Mouse (Mus musculus): ENCODE results near the gene Dnaaf2. TPM values are rescaled to one million over a fixed set of nuclear protein-coding genes. Genes with fewer than 3 reads are reported as not detected.
A peak's percentile ranks its signal among the peaks of the same experiment; 100 is the strongest.

Gene Dnaaf2
- total and polyA plus RNA-seq, 3 experiments: 0.50 to 0.94 (median 0.80) TPM

DNA sequence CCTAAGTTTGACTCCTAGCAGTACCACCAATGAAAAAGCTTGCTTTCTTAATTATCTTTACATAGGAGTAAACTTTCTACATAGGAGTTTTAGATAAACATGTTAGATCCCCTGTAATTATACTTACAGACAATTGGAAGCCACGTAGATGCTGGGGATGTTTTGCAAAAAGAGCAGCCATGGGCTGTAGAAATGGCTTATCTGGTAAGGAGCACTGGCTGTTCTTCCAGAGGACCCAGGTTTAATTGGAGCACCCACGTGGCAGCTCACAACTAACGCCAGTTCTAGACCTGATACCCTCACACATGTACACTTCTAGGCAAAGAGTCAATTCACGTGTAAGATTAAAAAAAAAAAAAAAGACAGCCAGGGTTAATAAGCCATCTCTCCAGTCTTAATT, 16.4 kb downstream of the Dnaaf2 start:
- Histone ChIP-seq H3K9ac (ENCODE audit: low read depth, low read length) (no peak overlapping the region), H3K4me3 (no peak overlapping the region), H3K36me3 (ENCODE audit: control insufficient read depth, insufficient read depth, low read length) (peaks cover 11% of the 10 kb centered on the region), H3K27ac (no peak overlapping the region), H3K27me3 (ENCODE audit: control insufficient read depth, insufficient read depth, low read length) (no peaks in the 10 kb centered on the region), H3K4me1 (ENCODE audit: control insufficient read depth, insufficient read depth, low read length) (peaks cover 4% of the 10 kb centered on the region), H3K79me2 (replicated peaks; ENCODE audit: control insufficient read depth, insufficient read depth, low read length) (no peaks in the 10 kb centered on the region)
- intact Hi-C loops (cut with DNase I): no loop called here
- 90% methylated on average over 4 of the region's 4 CpGs for WGBS
- no peak for DNase-seq
- no peak for TF ChIP-seq EP300 (IDR thresholded peaks at IDR 0.05; ENCODE audit: insufficient read depth, low read depth, low read length)
- TF ChIP-seq CTCF (IDR thresholded peaks at IDR 0.05): no peak
- TF ChIP-seq POLR2A (IDR thresholded peaks at IDR 0.05; ENCODE audit: insufficient read depth, low read depth, low read length): no peak

- no peak overlapping the region for H3K4me3 ChIP-seq
- H3K27ac ChIP-seq: no peak overlapping the region
- TF ChIP-seq EP300 (IDR thresholded peaks at IDR 0.05; ENCODE audit: insufficient read depth, low read depth, low read length) (no peak), CTCF (IDR thresholded peaks at IDR 0.05) (no peak), POLR2A (IDR thresholded peaks at IDR 0.05; ENCODE audit: insufficient read depth, low read depth, low read length) (no peak)
- H3K9ac ChIP-seq (ENCODE audit: low read depth, low read length): no peak overlapping the region
- 75% methylated on average over 12 of the region's 12 CpGs for WGBS
- peaks cover 2% of the 10 kb centered on the region for H3K36me3 ChIP-seq (ENCODE audit: control insufficient read depth, insufficient read depth, low read length)
- H3K27me3 ChIP-seq (ENCODE audit: control insufficient read depth, insufficient read depth, low read length): no peaks in the 10 kb centered on the region
- intact Hi-C loops (cut with DNase I): no loop called here
- no peaks in the 10 kb centered on the region for H3K79me2 ChIP-seq (replicated peaks; ENCODE audit: control insufficient read depth, insufficient read depth, low read length)
- no peaks in the 10 kb centered on the region for H3K4me1 ChIP-seq (ENCODE audit: control insufficient read depth, insufficient read depth, low read length)
- DNase-seq: no peak
Measured at GRCm38 (mm10) chr12:69179371-69179770, 18.9 kb downstream of the Dnaaf2 start.

- DNase-seq: no peak
- no peak overlapping the region for H3K4me3 ChIP-seq
- intact Hi-C loops (cut with DNase I): no loop called here
- TF ChIP-seq POLR2A (IDR thresholded peaks at IDR 0.05; ENCODE audit: insufficient read depth, low read depth, low read length) (no peak), CTCF (IDR thresholded peaks at IDR 0.05) (no peak), EP300 (IDR thresholded peaks at IDR 0.05; ENCODE audit: insufficient read depth, low read depth, low read length) (no peak)
- no peaks in the 10 kb centered on the region for H3K4me1 ChIP-seq (ENCODE audit: control insufficient read depth, insufficient read depth, low read length)
- peaks cover 2% of the 10 kb centered on the region for H3K36me3 ChIP-seq (ENCODE audit: control insufficient read depth, insufficient read depth, low read length)
- no peak overlapping the region for H3K9ac ChIP-seq (ENCODE audit: low read depth, low read length)
- no peaks in the 10 kb centered on the region for H3K27me3 ChIP-seq (ENCODE audit: control insufficient read depth, insufficient read depth, low read length)
- H3K79me2 ChIP-seq (replicated peaks; ENCODE audit: control insufficient read depth, insufficient read depth, low read length): no peaks in the 10 kb centered on the region
- H3K27ac ChIP-seq: no peak overlapping the region
- WGBS: 92% methylated on average over 3 of the region's 3 CpGs
Measured at GRCm38 (mm10) chr12:69177526-69177925, 20.7 kb downstream of the Dnaaf2 start.

DNA sequence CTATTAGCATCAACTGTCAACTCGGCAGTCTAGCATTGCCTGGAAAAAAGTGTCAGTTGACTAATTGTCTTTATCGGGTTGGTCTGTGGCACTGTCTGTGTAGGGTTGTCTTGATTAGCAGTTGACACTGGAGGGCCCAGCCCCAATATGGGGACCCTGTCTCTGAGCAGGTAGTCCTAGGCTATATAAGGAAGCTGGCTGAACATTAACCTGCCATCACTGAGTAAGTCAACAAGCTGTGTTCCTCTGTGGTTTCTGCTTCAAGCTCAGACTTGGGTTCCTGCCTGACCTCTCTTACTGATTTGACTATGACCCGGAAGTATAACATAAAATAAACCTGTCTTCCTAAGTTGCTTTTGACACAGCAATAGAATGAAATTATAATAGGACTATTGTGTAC, 22.3 kb downstream of the Dnaaf2 start:
- TF ChIP-seq CTCF (IDR thresholded peaks at IDR 0.05) (no peak), EP300 (IDR thresholded peaks at IDR 0.05; ENCODE audit: insufficient read depth, low read depth, low read length) (no peak), POLR2A (IDR thresholded peaks at IDR 0.05; ENCODE audit: insufficient read depth, low read depth, low read length) (no peak)
- H3K36me3 ChIP-seq (ENCODE audit: control insufficient read depth, insufficient read depth, low read length): no peaks in the 10 kb centered on the region
- H3K4me1 ChIP-seq (ENCODE audit: control insufficient read depth, insufficient read depth, low read length): no peaks in the 10 kb centered on the region

DNA sequence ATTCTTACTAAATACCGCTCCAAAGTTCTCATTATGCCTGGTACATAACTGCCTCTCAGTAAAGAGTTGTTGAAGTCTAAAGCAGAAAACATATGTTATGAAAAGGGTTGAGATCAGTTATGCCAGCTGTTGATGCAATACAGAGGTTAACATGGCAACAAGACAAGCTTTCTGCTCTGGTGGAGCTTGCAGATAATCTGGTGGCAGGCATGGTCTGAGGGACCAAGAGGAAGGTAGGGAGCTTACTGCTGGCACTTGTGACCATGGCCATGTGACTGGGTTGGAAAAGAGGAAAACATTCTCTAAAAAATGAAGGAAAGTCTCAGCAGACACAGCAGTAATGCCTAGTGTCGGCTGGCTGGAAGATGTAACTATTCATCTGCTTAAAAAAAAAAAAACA, 26.9 kb downstream of the Dnaaf2 start:
- Histone ChIP-seq H3K79me2 (replicated peaks; ENCODE audit: control insufficient read depth, insufficient read depth, low read length) (no peaks in the 10 kb centered on the region), H3K9ac (ENCODE audit: low read depth, low read length) (no peak overlapping the region), H3K27me3 (ENCODE audit: control insufficient read depth, insufficient read depth, low read length) (no peaks in the 10 kb centered on the region), H3K4me1 (ENCODE audit: control insufficient read depth, insufficient read depth, low read length) (no peaks in the 10 kb centered on the region), H3K36me3 (ENCODE audit: control insufficient read depth, insufficient read depth, low read length) (no peaks in the 10 kb centered on the region), H3K27ac (no peak overlapping the region), H3K4me3 (no peak overlapping the region)
- no peak for DNase-seq
- 86% methylated on average over 2 of the region's 2 CpGs for WGBS
- intact Hi-C loops (cut with DNase I): no loop called here
- TF ChIP-seq EP300 (IDR thresholded peaks at IDR 0.05; ENCODE audit: insufficient read depth, low read depth, low read length): no peak
- TF ChIP-seq POLR2A (IDR thresholded peaks at IDR 0.05; ENCODE audit: insufficient read depth, low read depth, low read length): no peak
- TF ChIP-seq CTCF (IDR thresholded peaks at IDR 0.05): no peak

More for the DNA sequence above, 22.3 kb downstream of the Dnaaf2 start:
- Histone ChIP-seq H3K27me3 (ENCODE audit: control insufficient read depth, insufficient read depth, low read length) (no peaks in the 10 kb centered on the region), H3K9ac (ENCODE audit: low read depth, low read length) (no peak overlapping the region), H3K27ac (no peak overlapping the region), H3K4me3 (no peak overlapping the region), H3K79me2 (replicated peaks; ENCODE audit: control insufficient read depth, insufficient read depth, low read length) (no peaks in the 10 kb centered on the region)
- intact Hi-C loops (cut with DNase I): no loop called here
- DNase-seq: no peak
- 91% methylated on average over 3 of the region's 3 CpGs for WGBS

DNA sequence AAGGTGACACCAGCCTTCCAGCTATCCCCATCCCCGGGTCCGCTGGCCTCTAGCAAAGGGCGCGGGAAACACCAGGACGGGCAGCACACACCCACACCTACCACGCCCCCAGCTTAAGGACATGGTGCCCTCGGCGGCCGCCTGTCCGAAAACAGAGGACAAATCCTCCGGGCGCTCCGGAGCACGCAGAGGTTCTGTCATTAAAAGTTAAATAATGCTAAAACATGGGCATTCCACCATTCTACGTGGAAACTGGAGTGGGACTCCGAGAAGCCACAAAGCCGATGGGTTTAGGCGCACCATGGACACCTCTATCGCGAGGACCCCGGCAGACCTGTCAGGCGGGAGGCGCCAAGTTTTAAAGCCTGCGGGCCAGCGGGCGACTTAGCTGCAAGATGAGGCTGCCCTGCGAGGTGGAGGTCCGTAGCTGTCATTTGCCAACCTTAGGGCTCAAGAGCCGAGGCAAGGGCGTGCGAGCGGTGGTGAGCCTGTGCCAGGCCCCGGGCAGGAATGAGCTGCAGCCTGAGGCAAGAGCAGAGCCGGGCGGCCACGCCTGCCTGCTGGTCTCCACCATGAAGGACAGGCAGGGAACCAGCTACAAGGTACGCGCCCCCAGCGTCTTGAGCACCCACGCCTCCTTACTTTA, 29.6 kb downstream of the Dnaaf2 start, which contains the start of gene Lrr1:
Gene Lrr1, plus strand, starts transcription at position 354 of the 646 bp plus-strand sequence.
- Histone ChIP-seq H3K4me3 (peak within 1 kb of the TSS; percentile 89), H3K27ac (peak within 1 kb of the TSS; percentile 98), H3K27me3 (ENCODE audit: control insufficient read depth, insufficient read depth, low read length) (no peaks in the 10 kb centered on the region), H3K79me2 (replicated peaks; ENCODE audit: control insufficient read depth, insufficient read depth, low read length) (no peaks in the 10 kb centered on the region), H3K9ac (ENCODE audit: low read depth, low read length) (peak within 1 kb of the TSS; percentile 76), H3K36me3 (ENCODE audit: control insufficient read depth, insufficient read depth, low read length) (no peaks in the 10 kb centered on the region), H3K4me1 (ENCODE audit: control insufficient read depth, insufficient read depth, low read length) (no peaks in the 10 kb centered on the region)
- DNase-seq: peak; percentile 90 to 93
- TF ChIP-seq CTCF (IDR thresholded peaks at IDR 0.05) (no peak), EP300 (IDR thresholded peaks at IDR 0.05; ENCODE audit: insufficient read depth, low read depth, low read length) (peak; percentile 65; the same call in 1 of the 2 replicates), POLR2A (IDR thresholded peaks at IDR 0.05; ENCODE audit: insufficient read depth, low read depth, low read length) (no peak)
- WGBS: under 1% methylated on average over 40 of the region's 40 CpGs
- intact Hi-C loops (cut with DNase I): no loop called here
